Mouse (Mus musculus) spleen, adult 18-20 months (tissue): ENCODE results near the gene Btbd2.
A peak's percentile ranks its signal among the peaks of the same experiment; 100 is the strongest.

ENCODE experiments used
- DNase-seq, 2 experiments: peaks; one replicate each; pipeline ENCODE4 v3.0.0; 2022; ENCODE audit warnings: mixed read lengths in 2 of 2

The Btbd2 gene

DNA sequence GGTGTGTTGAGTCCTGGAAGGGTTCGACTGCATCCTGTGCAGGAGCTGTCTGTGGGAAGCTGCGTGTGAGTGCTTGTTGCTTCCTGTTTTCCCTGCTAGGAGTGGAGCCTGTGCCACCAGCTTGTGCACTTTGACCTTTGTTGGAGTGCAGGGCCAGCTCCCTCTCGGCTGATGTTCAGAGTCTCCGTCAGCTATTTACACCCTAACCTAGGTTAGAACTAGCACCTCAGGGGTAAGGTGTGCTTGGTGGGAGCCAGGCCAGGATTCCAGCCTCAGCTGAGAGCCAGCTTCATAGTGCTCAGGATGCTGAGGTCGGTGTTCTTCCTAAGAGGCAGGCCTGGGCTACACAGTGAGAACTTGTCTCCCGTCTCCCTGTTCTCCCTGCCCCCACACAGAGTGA lies 21.5 kb downstream of the Btbd2 start:
- DNase-seq, result no peak

DNA sequence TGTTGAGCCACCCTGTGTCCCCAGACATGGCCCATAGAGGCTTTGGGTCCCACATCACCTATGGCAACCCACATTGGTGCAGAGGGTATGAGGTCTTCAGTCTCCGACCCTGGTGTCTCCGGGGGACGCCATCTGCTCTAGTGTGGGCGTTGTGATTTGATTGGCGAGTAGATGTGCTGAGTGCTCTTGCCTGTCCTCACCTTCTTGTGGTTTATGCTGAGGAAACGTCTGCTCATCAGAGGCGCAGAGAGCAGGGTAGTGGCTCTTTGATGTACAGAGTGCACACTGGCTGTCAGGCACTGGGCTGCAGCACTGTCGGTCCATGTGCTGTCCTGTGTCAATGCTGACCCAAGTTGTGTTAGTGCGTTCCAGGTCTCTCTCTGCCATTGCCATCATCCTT lies 27.9 kb downstream of the Btbd2 start:
- DNase-seq, result no peak

DNA sequence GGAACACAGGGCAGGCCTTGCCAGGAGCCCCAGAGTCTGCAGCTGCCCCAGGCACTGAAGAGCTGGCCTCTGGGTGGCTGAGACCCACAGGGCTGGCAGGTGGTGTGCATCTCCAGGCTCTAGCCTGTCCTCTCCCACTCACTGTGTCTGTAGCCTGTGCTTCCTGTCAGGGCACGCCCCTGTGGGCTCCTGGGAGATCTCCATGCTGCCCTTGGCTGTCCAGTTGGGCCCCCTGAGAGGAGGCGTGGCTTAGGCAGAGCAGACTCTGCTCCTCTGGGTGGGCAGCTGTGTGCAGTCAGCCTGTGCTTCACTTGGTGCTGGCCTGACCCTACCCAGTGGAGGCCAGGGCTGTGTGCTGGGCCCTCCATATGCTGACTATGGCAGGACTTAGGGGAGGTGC lies 29.2 kb downstream of the Btbd2 start:
- DNase-seq, result no peak

DNA sequence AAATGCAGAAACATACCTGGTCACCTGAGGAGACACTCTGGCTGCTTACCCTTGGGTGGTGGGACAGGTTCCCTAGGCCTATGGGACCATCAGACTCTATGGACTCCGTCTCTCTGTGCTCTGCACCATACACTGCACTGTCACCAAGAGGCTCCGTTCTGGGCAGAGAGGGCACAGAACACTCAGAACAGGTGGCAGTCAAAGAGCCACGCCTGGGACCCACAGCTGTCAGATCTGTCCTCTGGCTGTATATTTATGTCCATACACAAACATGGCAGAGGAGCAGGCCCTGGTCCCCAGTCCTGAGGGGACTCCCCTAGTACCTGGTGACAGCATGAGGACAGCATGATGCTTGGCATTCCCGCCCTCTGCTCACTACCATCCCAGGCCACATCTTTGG lies 31.1 kb downstream of the Btbd2 start:
- no peak for DNase-seq

DNA sequence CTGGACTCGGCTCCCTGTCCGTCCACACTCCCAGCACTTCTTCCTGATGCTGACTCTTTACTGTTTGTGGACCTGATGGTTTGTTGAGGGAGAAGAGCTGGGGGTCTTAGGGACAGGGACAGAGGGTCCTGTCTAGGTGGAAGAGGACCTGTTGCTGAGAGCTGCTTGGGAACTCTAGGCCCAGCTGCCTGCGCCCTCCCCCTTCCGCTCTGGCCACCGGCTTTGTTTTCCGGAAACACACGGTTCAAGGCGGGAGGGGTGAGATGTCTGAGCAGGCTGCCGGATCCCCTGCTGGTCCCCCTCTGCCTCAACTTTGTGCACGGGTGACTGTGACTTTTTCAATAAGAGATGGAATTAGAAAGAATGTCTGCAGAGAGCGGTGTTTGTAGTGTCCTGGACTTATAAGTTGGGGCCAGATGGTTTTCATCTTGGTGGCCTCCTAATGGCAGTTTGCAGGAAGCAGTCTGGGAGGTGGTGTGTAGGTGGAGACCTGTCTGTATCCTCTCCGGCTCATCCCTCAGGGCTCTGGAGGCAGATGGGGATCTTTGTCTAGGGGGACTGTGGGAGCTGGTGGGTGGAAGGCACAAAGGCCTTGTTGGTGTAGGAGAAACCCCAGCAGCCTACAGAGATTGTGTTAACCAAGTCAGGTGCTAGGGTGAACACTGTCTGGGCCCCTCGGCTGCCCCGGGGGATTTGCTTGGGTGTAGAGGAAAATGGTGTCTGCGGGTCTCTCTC lies 33.2 kb downstream of the Btbd2 start:
- DNase-seq, result peak; percentile 74 to 75

DNA sequence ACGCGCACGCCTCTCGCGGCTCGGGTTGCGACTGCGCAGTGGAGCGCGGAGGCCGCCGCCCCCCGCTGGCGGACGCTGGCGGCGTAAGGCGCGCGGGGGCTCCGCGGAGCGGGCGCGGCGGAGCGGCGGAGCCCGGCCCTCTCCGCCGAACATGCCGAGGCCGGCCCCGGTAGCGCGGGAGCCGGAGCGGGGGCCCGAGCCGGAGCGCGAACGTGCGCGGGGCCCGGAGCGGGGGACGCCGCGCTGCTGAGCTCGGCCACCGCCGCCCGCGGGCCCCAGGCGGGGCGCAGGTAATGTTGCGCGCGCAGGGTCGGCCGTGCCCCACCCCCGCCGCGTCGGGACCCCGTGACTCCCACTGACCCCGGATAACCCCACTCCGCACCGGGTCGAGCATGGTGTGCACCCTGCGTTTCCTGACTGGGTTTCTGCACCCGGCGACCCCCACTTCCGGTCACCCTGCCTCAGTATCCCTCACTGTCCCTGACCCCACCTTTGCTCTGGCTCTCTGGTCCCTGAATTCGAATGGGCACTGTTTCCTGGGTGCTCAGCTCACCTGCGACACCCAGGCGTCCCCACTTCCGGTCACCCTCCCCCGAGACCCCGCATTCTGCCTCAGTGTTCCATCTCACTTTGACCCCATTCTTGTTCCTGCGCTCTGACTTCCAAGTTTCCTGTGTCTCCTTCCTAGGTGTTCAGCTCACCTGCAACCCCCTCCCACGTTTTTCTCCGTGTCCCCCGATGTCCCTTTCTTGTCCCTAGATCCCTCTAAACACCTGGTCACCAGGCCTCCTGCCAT lies 34.0 kb downstream of the Btbd2 start, which contains the start of gene Csnk1g2:
Csnk1g2 (plus strand) TSS at position 178 of the 796 bp plus-strand sequence.
- peak in 1 of 2 experiments; percentile 64 for DNase-seq

DNA sequence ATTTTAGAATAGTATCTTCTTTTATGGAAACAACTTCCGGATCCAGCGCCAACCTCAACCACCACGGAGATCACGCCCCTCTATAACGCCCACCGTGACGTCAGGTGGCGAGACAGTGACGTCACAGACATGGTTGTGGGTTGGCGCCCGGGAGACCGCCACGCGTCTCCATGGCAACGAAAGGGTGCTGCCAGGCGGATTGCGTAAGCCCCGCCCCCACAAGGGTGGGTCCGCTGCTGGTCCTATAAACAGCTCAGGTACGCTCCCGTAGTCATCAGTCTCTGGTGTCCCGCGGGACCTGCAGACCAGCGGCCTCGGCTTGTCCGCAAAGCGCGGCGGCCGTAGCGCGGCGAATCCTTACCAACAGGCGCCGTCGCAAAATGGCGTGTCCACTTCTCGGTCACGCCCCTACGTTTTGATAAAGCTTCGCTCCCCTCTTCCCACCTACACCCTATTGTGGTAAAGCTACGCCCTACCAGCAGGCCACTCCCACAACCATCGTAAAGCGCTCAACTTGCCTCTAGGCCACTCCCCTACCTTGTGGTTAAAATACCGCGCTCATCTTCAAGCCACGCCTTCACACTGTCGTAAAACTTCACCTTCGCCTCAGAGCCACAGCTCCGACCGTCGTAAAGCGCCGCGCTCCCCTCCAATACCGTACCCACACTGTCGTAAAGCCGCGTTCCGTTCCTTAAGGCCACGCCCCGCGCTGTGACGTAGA lies 34.8 kb downstream of the Btbd2 start:
- peak; percentile 98 to 99 for DNase-seq

DNA sequence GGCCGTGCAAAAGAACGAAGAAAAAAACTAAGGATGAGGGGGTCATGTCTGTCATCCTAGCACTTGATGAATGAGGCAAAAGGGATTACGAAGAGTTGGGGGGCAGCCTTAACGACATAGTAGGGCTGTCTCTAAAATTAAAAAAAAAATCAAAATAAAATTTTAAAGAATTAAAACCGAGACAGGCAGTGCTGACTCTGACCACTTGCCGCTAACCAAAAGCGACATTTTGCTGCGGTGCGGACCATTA lies 35.3 kb downstream of the Btbd2 start:
- no peak for DNase-seq

DNA sequence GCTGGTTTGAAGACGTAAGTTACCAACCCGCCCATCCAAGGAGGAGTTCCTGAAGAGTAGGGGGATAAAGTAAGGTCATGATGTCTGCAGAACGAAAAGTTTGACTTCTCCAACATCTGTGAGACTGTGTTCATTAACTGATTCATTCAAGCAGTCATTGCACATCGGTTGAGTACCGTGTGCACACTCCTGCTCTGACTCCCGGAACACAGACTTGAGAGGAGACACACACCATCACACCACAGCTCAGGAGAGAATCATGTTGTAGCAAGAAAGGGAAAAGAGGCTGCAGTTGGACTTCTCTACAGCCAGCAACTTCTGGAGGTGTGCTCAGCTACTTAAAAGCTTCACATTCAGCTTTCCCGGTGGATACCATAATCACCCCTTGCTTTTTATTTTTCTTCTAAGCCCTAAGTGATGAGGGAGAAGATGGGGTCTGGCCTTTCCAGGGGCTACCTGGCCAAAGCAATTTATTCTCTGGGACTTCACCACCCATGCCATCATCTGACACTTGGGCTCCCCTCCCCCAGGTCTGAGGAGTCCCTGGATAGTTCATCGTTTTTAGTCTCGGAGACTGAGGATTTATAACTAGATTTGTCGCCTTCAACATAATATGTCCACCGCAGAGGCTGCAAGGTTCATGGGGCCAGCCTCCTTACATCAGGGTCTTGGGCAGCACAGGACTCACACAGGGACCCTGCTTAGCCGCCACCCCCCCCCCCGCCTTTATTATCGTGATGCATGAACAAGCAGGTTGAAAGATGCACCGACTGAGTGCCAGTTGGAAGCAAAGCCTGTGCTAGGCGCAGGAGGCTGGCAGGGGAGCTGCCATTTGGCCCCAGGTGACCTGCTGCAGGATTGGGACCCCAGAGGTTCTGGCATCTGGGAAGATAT lies 35.8 kb downstream of the Btbd2 start:
- DNase-seq, result no peak

DNA sequence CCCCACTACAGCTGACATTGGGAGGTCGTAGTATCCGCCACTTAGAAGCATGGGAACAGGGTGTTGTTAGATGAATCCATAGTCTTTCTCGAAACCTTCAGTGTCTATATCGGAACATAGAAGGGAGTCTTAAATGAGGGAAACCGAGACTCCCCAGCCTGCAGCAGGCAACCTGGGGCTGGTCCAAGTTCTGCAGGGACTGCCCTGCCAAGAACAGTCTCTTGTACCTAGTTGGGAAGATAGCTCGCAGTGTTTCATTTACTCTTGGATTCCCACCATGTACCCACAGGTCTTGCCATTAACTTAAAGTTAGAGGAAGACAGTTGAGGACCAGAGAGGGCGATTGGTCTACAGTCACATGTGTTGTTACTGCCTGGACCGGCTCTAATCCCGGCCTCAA lies 36.5 kb downstream of the Btbd2 start:
- no peak for DNase-seq

DNA sequence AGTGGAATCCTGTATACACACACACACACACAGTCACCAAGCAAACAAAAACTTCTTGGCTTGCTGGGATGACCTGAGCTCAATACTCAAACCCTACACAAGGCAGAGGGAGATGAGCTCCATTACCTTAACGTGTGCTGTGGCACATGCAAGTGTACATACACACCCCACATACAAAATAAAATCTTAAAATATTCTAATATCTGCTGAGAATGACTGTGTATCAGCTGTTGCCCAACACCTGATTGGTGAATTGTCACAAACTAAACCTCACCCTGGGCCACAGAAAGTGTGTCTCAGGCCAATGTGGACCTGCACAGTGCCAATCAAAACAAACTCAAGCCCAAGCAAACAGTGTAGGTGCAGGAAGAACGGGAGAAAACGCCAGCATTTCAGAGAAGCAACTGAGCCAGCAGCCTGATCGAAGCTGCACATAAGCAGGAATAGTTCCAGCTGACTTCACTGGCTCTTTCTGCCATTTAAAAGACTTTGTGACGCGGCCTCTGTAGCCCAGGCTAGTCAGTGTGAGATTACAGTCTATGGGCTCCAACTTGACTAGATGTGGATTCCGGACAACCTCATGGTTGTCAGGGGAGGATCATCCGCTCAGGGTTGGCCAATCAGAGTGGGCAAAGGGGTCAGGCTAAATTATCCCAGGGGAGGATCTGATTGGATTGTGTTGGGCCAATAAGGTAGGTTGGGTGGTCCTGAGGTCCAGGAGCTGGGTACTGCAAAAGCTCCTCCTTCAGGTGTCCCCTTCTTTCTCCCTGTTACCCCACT lies 37.2 kb downstream of the Btbd2 start:
- DNase-seq, result no peak

DNA sequence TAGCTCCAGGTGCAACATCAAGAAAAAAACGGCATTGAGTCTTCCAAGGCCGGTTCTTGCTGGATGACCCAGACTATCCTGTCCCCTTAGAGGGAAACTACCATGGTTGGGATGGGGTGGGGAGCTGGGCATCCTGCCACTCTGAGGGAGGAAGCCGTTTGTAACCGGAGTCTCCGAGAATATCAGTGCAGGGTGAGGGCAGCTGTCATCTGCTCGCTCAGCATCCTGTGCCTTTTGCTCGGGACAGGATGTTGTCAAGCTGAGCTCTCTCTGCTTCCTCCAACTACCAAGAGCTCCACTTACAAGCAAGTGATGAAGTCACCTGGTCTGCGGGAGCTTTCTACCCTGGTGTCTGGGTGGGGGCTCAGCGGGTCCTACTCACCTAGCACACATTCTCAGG lies 38.7 kb downstream of the Btbd2 start:
- DNase-seq, result peak; percentile 46 to 48

DNA sequence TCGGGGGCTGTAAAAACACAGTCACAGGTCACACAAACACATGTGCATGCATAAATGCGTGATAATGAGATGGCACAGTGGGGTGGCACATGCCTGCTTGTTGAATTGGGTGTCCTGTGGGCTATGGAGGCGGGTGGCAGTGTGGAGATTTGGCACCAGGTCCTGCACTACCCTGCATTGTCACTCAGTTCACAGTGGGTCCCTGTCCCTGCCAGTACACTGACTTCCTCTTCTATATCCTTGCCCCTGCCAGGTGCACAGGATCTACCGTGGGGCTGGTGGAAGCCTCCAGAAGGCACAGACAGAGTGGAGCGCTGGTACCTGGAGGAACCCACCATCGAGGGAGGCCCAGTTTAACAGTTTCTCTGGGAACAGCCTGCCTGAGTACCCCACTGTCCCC lies 42.5 kb downstream of the Btbd2 start:
- no peak for DNase-seq

DNA sequence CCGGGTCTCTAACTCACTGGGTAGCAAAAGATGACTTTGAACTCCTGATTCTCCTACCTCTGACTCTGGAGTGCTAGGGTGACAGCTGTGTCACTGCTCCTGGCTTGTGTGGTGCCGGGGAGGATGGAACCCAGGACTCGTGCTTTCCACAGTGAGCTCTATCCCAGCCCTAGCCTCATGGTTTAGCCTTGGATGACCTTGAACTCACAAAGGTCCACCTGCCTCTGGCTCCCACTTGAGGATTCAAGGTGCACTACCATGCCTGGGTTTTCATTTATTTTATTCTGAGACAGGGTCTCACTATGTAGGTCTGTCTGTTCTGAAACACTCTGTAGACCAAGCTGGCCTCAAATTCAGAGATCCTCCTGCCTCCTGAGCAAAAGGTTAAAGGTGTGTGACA lies 43.0 kb downstream of the Btbd2 start:
- DNase-seq, result no peak

DNA sequence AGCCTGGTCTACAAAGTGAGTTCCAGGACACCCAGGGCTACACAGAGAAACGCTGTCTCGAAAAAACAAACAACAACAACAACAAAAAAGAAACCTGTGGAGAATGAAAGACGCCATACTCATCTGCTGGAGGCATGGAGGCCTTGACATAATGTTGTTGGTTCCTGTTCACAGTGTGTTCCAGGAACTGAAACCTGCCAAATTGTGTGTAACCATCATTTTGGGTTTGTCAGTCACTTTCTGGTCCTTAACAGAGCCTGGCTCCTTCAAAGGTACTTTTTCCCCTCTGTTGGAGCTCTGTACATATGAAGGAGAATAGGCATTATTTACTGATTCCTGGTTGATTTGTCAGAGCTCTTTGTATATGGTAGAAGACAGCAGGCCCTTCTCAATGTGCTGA lies 45.0 kb downstream of the Btbd2 start:
- DNase-seq, result no peak

DNA sequence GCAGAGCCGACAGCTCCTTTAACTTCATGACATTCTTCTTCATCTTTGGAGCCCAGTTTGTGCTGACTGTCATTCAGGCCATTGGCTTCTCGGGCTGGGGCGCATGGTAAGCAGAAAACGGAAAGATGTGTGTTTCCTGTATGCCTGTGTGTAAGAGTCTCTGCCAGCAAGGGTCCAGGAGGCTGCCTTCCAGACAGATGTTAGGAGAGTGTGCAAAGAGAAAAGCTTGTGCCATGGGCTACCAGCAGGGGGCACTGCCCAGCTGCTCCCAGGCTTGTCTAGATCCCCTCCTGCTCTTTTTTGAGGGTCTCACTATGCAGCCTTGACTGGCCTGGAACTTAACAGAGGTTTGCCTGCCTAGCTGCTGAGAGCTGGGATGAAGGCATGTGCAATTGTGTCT lies 45.8 kb downstream of the Btbd2 start:
- peak; percentile 56 to 75 for DNase-seq

DNA sequence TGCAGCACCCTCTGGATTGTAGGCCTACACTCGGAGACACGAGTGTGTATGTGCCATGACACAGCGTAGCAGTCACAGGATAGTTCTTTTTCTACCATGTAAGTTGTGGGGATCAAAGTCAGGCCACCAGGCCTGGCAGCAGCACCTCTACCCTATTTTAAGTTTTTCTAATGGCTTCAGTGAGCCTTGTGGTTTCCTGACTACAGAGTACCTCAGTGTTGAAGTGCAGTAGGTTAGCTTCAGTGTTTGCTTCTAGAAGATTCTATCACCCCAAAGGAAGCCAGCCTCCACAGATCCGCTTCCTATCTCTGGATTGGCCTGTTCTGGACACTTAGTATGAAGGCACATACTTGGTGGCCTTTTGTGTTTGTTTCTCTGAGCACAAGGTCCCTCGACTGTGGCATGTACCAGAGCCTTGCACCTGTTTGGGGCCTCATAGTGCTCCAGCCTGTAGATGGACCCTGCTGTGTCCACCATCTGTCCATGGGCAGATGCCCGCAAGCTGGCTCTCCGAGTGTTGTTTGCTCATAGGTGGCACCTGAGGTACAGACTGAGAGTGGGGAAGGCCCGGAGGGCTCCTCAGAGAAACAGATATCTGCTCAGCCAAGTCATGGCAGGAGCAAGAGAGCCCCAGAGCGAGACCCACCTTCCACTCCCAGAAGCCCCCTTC lies 46.6 kb downstream of the Btbd2 start:
- DNase-seq, result no peak

DNA sequence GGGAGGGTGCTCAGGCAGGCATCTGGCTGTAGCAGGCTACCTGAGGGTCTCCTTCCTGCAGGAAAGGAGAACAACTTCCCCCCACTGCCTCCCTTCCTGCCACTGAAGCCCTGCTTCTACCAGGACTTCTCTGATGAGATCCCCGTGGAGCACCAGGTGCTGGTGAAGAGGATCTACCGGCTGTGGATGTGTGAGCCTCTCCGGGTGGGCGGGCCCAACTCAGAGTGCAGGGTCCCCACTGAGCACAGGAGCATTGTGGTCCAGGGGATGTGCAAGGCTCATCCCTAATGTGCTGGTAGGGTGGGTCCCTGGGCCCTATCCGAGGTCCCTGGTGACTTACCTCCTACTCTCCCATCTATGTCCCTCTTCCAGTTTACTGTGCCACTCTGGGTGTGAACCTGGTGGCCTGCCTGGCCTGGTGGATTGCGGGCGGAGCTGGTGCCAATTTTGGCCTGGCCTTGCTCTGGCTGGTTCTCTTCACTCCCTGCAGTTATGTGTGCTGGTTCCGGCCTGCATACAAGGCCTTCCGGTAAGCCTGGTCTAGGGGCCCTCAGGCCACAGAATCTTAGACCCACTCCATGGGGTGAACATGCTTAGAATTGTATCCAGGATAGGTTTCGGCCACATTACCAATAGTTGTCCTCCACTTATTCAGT lies 47.5 kb downstream of the Btbd2 start:
- DNase-seq, result no peak

DNA sequence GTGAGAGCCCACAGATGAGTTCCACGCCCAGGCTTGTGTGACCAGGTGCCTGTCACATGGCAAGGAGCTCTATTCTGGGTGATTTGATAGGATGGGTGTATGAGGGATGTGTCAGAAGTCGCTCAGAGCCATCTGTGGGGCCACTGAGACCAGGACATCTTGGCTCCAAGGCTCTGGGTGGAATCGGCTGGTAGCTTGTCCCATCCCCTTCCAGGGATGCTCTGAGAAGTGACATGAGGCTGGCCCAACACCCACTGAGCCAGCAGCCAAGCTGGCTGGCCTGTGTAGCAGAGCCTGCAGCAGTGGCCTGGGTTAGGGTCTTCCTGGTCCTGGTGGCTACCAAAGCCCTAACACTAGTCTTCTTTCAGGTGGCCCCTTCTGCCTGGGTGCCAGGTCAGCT lies 48.4 kb downstream of the Btbd2 start:
- DNase-seq, result no peak

DNA sequence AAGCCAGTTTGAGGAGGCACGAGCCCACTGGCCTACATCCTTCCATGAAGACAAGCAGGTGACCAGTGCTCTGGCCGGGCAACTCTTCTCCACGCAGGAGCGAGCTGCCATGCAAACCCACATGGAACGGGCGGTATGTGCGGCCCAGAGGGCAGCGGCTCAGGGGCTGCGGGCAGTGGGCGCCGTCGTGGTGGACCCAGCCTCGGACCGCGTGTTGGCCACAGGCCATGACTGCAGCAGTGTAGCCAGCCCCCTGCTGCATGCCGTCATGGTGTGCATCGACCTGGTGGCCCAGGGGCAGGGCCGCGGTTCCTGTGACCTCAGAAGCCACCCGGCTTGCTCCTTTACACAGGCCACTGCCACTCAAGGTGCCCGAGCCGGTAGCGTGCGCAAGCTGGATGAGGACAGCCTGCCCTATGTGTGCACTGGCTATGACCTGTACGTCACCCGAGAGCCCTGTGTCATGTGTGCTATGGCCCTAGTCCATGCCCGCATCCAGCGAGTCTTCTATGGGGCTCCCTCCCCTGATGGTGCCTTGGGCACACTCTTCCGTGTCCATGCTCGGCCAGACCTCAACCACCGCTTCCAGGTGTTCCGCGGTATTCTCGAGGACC lies 50.0 kb downstream of the Btbd2 start:
- DNase-seq, result no peak

DNA sequence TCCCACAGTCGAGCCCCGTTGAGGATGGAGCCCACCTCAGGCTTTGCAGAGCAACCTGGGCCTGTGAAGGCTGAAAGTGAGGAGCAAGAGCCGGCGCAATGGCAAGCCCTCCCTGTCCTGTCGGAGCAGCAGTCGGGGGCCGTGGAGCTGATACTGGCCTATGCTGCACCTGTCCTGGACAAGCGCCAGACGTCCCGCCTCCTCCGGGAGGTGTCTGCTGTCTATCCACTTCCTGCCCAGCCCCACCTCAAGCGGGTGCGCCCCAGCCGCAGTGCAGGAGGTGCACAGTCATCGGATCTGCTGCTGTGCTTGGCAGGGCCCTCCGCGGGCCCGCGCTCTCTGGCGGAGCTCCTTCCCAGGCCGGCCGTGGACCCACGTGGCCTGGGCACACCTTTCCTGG lies 50.6 kb downstream of the Btbd2 start:
- no peak for DNase-seq
